ENCODE assay signal across 8 mouse cellular contexts in the genomic region with DNA sequence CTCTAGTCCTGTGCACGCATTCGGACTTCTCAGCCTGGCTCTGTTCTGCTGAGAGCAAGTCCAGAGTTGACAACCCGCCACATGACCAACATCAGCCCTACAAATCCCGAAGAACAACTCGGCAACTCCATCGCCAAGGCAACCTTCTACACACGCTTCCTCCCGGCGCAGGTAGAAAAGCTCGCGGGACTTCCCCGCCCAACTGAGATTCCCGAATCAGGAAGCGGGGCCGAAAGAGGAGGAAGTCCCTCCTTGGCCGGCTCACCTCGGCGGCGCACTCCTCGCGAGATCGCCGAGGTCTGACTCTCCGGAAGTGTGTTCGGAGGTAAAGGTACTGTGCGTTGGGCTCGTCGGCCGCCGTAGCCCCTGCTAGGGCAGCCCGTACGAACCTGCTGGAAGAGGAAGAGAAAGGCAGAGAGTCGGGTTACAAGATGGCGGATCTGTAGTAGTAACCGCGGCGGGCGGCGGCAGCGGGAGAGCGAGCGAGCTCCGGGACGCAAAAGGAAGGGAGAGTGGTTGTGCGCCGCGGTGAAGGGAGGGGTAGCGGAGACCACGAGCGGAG. TPM values are rescaled to one million over a fixed set of nuclear protein-coding genes. Genes with fewer than 3 reads are reported as not detected.
DNase-seq lines count a peak whose midpoint lies in the region; ATAC-seq and TF ChIP-seq lines count a peak whose summit lies in the region.

Gene Ppp4r3b, plus strand, starts transcription at position 328 of the 562 bp plus-strand sequence.

- peak; percentile 96 for TF ChIP-seq EP300 in heart, postnatal 0 days (IDR thresholded peaks at IDR 0.05; ENCODE audit: low read depth)

- peak; percentile 95 for DNase-seq in c-Kit-positive CD71-positive TER-119-positive erythroid progenitor cells, embryonic 14.5 days (ENCODE audit: low spot score)
- peak; percentile 99 for DNase-seq in heart, postnatal 0 days (ENCODE audit: low spot score)
- DNase-seq in kidney, postnatal 4 days, result peak; percentile 97 to 99

- H3K4me1 ChIP-seq in E14TG2a.4 (replicated peaks; ENCODE audit: low read depth, low read length), result peaks cover 22% of the 10 kb centered on the region
- H3K4me1 ChIP-seq in forebrain, embryonic 12.5 days, result peaks cover 16% of the 10 kb centered on the region
- H3K4me1 ChIP-seq in heart, postnatal 0 days (ENCODE audit: control insufficient read depth, insufficient read depth), result peaks cover 11% of the 10 kb centered on the region
- H3K4me1 ChIP-seq in liver, embryonic 16.5 days (ENCODE audit: control insufficient read depth, low read depth, low read length), result peaks cover 6% of the 10 kb centered on the region
- peaks cover 16% of the 10 kb centered on the region for H3K4me1 ChIP-seq in neural tube, embryonic 13.5 days (replicated peaks)
- no peaks in the 10 kb centered on the region for H3K4me1 ChIP-seq in testis, adult 2 months (ENCODE audit: control insufficient read depth, insufficient read depth, low read length)

- peak within 1 kb of the TSS; percentile 90 for H3K9ac ChIP-seq in forebrain, embryonic 12.5 days
- peak within 1 kb of the TSS; percentile 99 for H3K9ac ChIP-seq in heart, postnatal 0 days (replicated peaks; ENCODE audit: low read depth, low read length)
- H3K9ac ChIP-seq in liver, embryonic 16.5 days (ENCODE audit: low read depth, low read length), result peak within 1 kb of the TSS; percentile 99
- peak within 1 kb of the TSS; percentile 97 for H3K9ac ChIP-seq in neural tube, embryonic 13.5 days

- WGBS in forebrain, embryonic 12.5 days, result under 1% methylated on average over 50 of the region's 50 CpGs
- WGBS in heart, postnatal 0 days, result under 1% methylated on average over 50 of the region's 50 CpGs
- 0% methylated on average over 48 of the region's 50 CpGs for WGBS in liver, embryonic 16.5 days (ENCODE audit: insufficient replicate concordance)
- under 1% methylated on average over 50 of the region's 50 CpGs for WGBS in neural tube, embryonic 13.5 days

- no peaks in the 10 kb centered on the region for H3K27me3 ChIP-seq in E14TG2a.4 (ENCODE audit: insufficient read depth, low read length)
- no peaks in the 10 kb centered on the region for H3K27me3 ChIP-seq in forebrain, embryonic 12.5 days
- no peaks in the 10 kb centered on the region for H3K27me3 ChIP-seq in heart, postnatal 0 days (ENCODE audit: control insufficient read depth, insufficient read depth, low read length)
- no peaks in the 10 kb centered on the region for H3K27me3 ChIP-seq in liver, embryonic 16.5 days (ENCODE audit: control insufficient read depth, insufficient read depth, low read depth, low read length)
- no peaks in the 10 kb centered on the region for H3K27me3 ChIP-seq in neural tube, embryonic 13.5 days
- no peaks in the 10 kb centered on the region for H3K27me3 ChIP-seq in testis, adult 2 months (ENCODE audit: control insufficient read depth, insufficient read depth, low read length)

- TF ChIP-seq POLR2A in testis, adult 2 months (IDR thresholded peaks at IDR 0.05; ENCODE audit: control insufficient read depth, low read depth, low read length), result peak; percentile 86

- peak within 1 kb of the TSS; percentile 97 for H3K27ac ChIP-seq in forebrain, embryonic 12.5 days
- peak within 1 kb of the TSS; percentile 100 for H3K27ac ChIP-seq in heart, postnatal 0 days (ENCODE audit: low read depth)
- H3K27ac ChIP-seq in liver, embryonic 16.5 days (ENCODE audit: low read length), result peak within 1 kb of the TSS; percentile 98
- peak within 1 kb of the TSS; percentile 98 for H3K27ac ChIP-seq in neural tube, embryonic 13.5 days (replicated peaks)
- peak within 1 kb of the TSS; percentile 88 for H3K27ac ChIP-seq in testis, adult 2 months (ENCODE audit: control insufficient read depth, insufficient read depth, low read depth, low read length)

- peak within 1 kb of the TSS; percentile 88 for H3K4me2 ChIP-seq in forebrain, embryonic 12.5 days
- H3K4me2 ChIP-seq in heart, postnatal 0 days (ENCODE audit: low read depth, low read length), result peak within 1 kb of the TSS; percentile 98
- peak within 1 kb of the TSS; percentile 97 for H3K4me2 ChIP-seq in liver, embryonic 16.5 days (ENCODE audit: low read depth, low read length)
- H3K4me2 ChIP-seq in neural tube, embryonic 13.5 days, result peak within 1 kb of the TSS; percentile 88

- peaks cover 26% of the 10 kb centered on the region for H3K9me3 ChIP-seq in E14TG2a.4 (ENCODE audit: low read length)
- H3K9me3 ChIP-seq in forebrain, embryonic 12.5 days, result no peaks in the 10 kb centered on the region
- no peaks in the 10 kb centered on the region for H3K9me3 ChIP-seq in heart, postnatal 0 days (replicated peaks; ENCODE audit: control insufficient read depth, low read length)
- no peaks in the 10 kb centered on the region for H3K9me3 ChIP-seq in liver, embryonic 16.5 days (replicated peaks; ENCODE audit: control insufficient read depth, low read length)
- H3K9me3 ChIP-seq in neural tube, embryonic 13.5 days, result no peaks in the 10 kb centered on the region

- ATAC-seq in forebrain, embryonic 12.5 days (ENCODE audit: low FRiP score), result peak; percentile 98
- ATAC-seq in heart, postnatal 0 days (ENCODE audit: insufficient read depth, low read depth), result peak; percentile 96
- peak; percentile 96 for ATAC-seq in liver, embryonic 16.5 days (ENCODE audit: low read depth)
- peak; percentile 99 for ATAC-seq in neural tube, embryonic 13.5 days (ENCODE audit: low read depth)

- peaks cover 12% of the 10 kb centered on the region for H3K36me3 ChIP-seq in E14TG2a.4 (ENCODE audit: insufficient read depth, low read length)
- no peaks in the 10 kb centered on the region for H3K36me3 ChIP-seq in forebrain, embryonic 12.5 days (replicated peaks)
- H3K36me3 ChIP-seq in heart, postnatal 0 days (replicated peaks; ENCODE audit: control insufficient read depth, insufficient read depth, low read length), result no peaks in the 10 kb centered on the region
- no peaks in the 10 kb centered on the region for H3K36me3 ChIP-seq in liver, embryonic 16.5 days (ENCODE audit: control insufficient read depth, insufficient read depth)
- no peaks in the 10 kb centered on the region for H3K36me3 ChIP-seq in neural tube, embryonic 13.5 days
- H3K36me3 ChIP-seq in testis, adult 2 months (ENCODE audit: control insufficient read depth, insufficient read depth, low read length), result no peaks in the 10 kb centered on the region

- H3K4me3 ChIP-seq in E14TG2a.4 (replicated peaks; ENCODE audit: low read length), result peak within 1 kb of the TSS; percentile 100
- peak within 1 kb of the TSS; percentile 77 for H3K4me3 ChIP-seq in forebrain, embryonic 12.5 days (replicated peaks)
- peak within 1 kb of the TSS; percentile 99 for H3K4me3 ChIP-seq in heart, postnatal 0 days (ENCODE audit: low read depth, low read length)
- H3K4me3 ChIP-seq in liver, embryonic 16.5 days (ENCODE audit: low read depth, low read length), result peak within 1 kb of the TSS; percentile 99
- H3K4me3 ChIP-seq in neural tube, embryonic 13.5 days, result peak within 1 kb of the TSS; percentile 97
- peak within 1 kb of the TSS; percentile 82 for H3K4me3 ChIP-seq in testis, adult 2 months (ENCODE audit: control insufficient read depth, low read depth, low read length)

- TF ChIP-seq CTCF in E14TG2a.4 (conservative IDR thresholded peaks at IDR 0.05; ENCODE audit: low read length), result no peak
- no peak for TF ChIP-seq CTCF in heart, postnatal 0 days (IDR thresholded peaks at IDR 0.05; ENCODE audit: low read depth)
- TF ChIP-seq CTCF in testis, adult 2 months (IDR thresholded peaks at IDR 0.05; ENCODE audit: control insufficient read depth, insufficient read depth, insufficient replicate concordance, low read depth, low read length), result no peak

RNA-seq across cellular contexts. Expression of gene Ppp4r3b, which starts in this region (rescaled TPM):
- 122 and 128 TPM in 2 replicates for polyA plus RNA-seq in forebrain, embryonic 12.5 days (2016; fragmentation: Nextera tagmentation; extraction: Ambion mirVana)
- total RNA-seq in heart, postnatal 0 days (2014; rRNA removed; ENCODE audit: low replicate concordance), result 18.7 and 23.0 TPM in 2 replicates
- 29.3 and 31.9 TPM in 2 replicates for polyA plus RNA-seq in heart, postnatal 0 days (2015; fragmentation: Nextera tagmentation; extraction: Ambion mirVana)
- 36.3 and 38.0 TPM in 2 replicates for polyA plus RNA-seq in liver, embryonic 16.5 days (2015; fragmentation: Nextera tagmentation; extraction: Ambion mirVana)
- polyA plus RNA-seq in neural tube, embryonic 13.5 days (2015; fragmentation: Nextera tagmentation; extraction: Ambion mirVana), result 80.8 and 82.7 TPM in 2 replicates
- 15.8 and 16.0 TPM in 2 replicates for polyA plus RNA-seq in testis, adult 2 months (2012; rRNA removed)

Comparison
In these comparisons a context has a peak if more than half of its experiments do, and no peak if none do; other contexts are left out.
1. Peak in every context shown above with its lines: DNase-seq, ATAC-seq, H3K4me3 ChIP-seq and H3K27ac ChIP-seq.